Mouse (Mus musculus) cerebellum, adult 2 months (tissue): ENCODE results near the gene Tmod1. TPM values are rescaled to one million over a fixed set of nuclear protein-coding genes. Genes with fewer than 3 reads are reported as not detected.
A peak's percentile ranks its signal among the peaks of the same experiment; 100 is the strongest.

Source experiments
- DNase-seq, 2 experiments: peaks; one replicate each; pipeline ENCODE4 v3.0.0; 2021
- H3K27ac ChIP-seq: fragments of 200-500 bp; 2 replicates; pipeline ENCODE4 v1.5.1; 2012; ENCODE audit warnings: low read length, control low read depth, inconsistent platforms; ENCODE audit not compliant: insufficient read depth
- H3K27me3 ChIP-seq: fragments of 200-500 bp; 2 replicates; pipeline ENCODE4 v1.6.1; 2012; ENCODE audit warnings: inconsistent platforms, mild to moderate bottlenecking, low read length, moderate library complexity; ENCODE audit not compliant: control insufficient read depth, insufficient read depth
- H3K4me1 ChIP-seq: fragments of 200-500 bp; 2 replicates; pipeline ENCODE4 v1.6.1; 2011; ENCODE audit warnings: low read length; ENCODE audit not compliant: control insufficient read depth, insufficient read depth
- H3K4me3 ChIP-seq: fragments of 200-500 bp; replicated peaks from 2 replicates; pipeline ENCODE3; 2011; ENCODE audit warnings: mild to moderate bottlenecking, low read depth, low read length, control low read depth; ENCODE audit not compliant: insufficient read depth
- CTCF ChIP-seq: fragments of 200-500 bp; IDR thresholded peaks from 2 replicates; pipeline ENCODE4 v1.5.1; 2011; ENCODE audit warnings: low read depth, mild to moderate bottlenecking, control low read depth, low read length, moderate library complexity, borderline replicate concordance; ENCODE audit not compliant: insufficient read depth
- POLR2A ChIP-seq: fragments of 200-500 bp; IDR thresholded peaks from 2 replicates; pipeline ENCODE4 v1.6.1; 2011; ENCODE audit warnings: low read length, control low read depth, borderline replicate concordance; ENCODE audit not compliant: insufficient read depth
- WGBS: fragments of 180-500 bp; shearing (Covaris S2); methylation state at CpG from one replicate; pipeline ENCODE4 v1.1.7; 2018; 5-methylcytosine and 5-hydroxymethylcytosine counted together
- polyA plus RNA-seq: library from polyadenylated mRNA; depleted of rRNA; stranded (reverse); fragments of >200 nt; gene quantifications from 2 replicates; pipeline ENCODE4 v1.2.3, GENCODE M21; 2012

Gene Tmod1
- polyA plus RNA-seq, 1 experiment = 55.7 TPM

GRCm38 (mm10) chr4:46096546-46096945 is 57.8 kb downstream of the Tmod1 start:
- TF ChIP-seq CTCF (no peak), POLR2A (no peak)
- Histone ChIP-seq H3K27me3 (no peaks in the 10 kb centered on the region), H3K4me3 (no peak overlapping the region), H3K27ac (no peak overlapping the region), H3K4me1 (peaks cover 35% of the 10 kb centered on the region)
- WGBS = 93% methylated on average over 7 of the region's 7 CpGs
- DNase-seq = no peak

GRCm38 (mm10) chr4:46097591-46097990 is 58.9 kb downstream of the Tmod1 start:
- no peak for TF ChIP-seq POLR2A
- no peak for TF ChIP-seq CTCF
- DNase-seq = no peak
- Histone ChIP-seq H3K27ac (no peak overlapping the region), H3K4me3 (no peak overlapping the region), H3K27me3 (no peaks in the 10 kb centered on the region), H3K4me1 (peaks cover 34% of the 10 kb centered on the region)
- 100% methylated on average over 2 of the region's 2 CpGs for WGBS

GRCm38 (mm10) chr4:46099132-46099531 is 60.4 kb downstream of the Tmod1 start:
- 37% methylated on average over 9 of the region's 9 CpGs for WGBS
- peak; percentile 60 to 75 for DNase-seq
- H3K4me1 ChIP-seq = peaks cover 31% of the 10 kb centered on the region
- no peak overlapping the region for H3K4me3 ChIP-seq
- TF ChIP-seq POLR2A (no peak), CTCF (no peak)
- H3K27me3 ChIP-seq = no peaks in the 10 kb centered on the region
- peak overlapping the region; percentile 58; the same call in 1 of the 2 replicates for H3K27ac ChIP-seq

- TF ChIP-seq POLR2A (no peak), CTCF (no peak)
- no peak overlapping the region for H3K4me3 ChIP-seq
- DNase-seq = no peak
- H3K4me1 ChIP-seq = peaks cover 20% of the 10 kb centered on the region
- 84% methylated on average over 7 of the region's 7 CpGs for WGBS
- no peak overlapping the region for H3K27ac ChIP-seq
- H3K27me3 ChIP-seq = no peaks in the 10 kb centered on the region
These were observed 61.8 kb downstream of the Tmod1 start for GRCm38 (mm10) chr4:46100539-46100938.

GRCm38 (mm10) chr4:46101211-46101711 is 62.5 kb downstream of the Tmod1 start:
- 35% methylated on average over 14 of the region's 14 CpGs for WGBS
- Histone ChIP-seq H3K27me3 (no peaks in the 10 kb centered on the region), H3K4me1 (peaks cover 18% of the 10 kb centered on the region), H3K4me3 (no peak overlapping the region), H3K27ac (no peak overlapping the region)
- DNase-seq = no peak
- TF ChIP-seq POLR2A (no peak), CTCF (no peak)

GRCm38 (mm10) chr4:46102078-46102769 is 63.5 kb downstream of the Tmod1 start:
- no peak for DNase-seq
- no peak for TF ChIP-seq POLR2A
- H3K27me3 ChIP-seq = no peaks in the 10 kb centered on the region
- H3K27ac ChIP-seq = no peak overlapping the region
- 75% methylated on average over 10 of the region's 10 CpGs for WGBS
- peaks cover 18% of the 10 kb centered on the region for H3K4me1 ChIP-seq
- no peak overlapping the region for H3K4me3 ChIP-seq

- WGBS = 67% methylated on average over 8 of the region's 8 CpGs
- Histone ChIP-seq H3K4me3 (no peak overlapping the region), H3K27me3 (no peaks in the 10 kb centered on the region), H3K4me1 (peaks cover 9% of the 10 kb centered on the region; the same call in 1 of the 2 replicates), H3K27ac (no peak overlapping the region)
- DNase-seq = no peak
- TF ChIP-seq CTCF (no peak), POLR2A (no peak)
These were observed 71.3 kb downstream of the Tmod1 start for GRCm38 (mm10) chr4:46110084-46110483.

- Histone ChIP-seq H3K4me3 (no peak overlapping the region), H3K27ac (no peak overlapping the region), H3K27me3 (no peaks in the 10 kb centered on the region), H3K4me1 (peaks cover 18% of the 10 kb centered on the region)
- DNase-seq = peak; percentile 63 to 70
- WGBS = 0% methylated on average over 3 of the region's 3 CpGs
- TF ChIP-seq POLR2A (no peak), CTCF (no peak)
These were observed 72.6 kb downstream of the Tmod1 start for GRCm38 (mm10) chr4:46111361-46111760.
